Mouse (Mus musculus): ENCODE measurements around the gene Hrc. TPM values are rescaled to one million over a fixed set of nuclear protein-coding genes. Genes with fewer than 3 reads are reported as not detected.
A peak's percentile ranks its signal among the peaks of the same experiment; 100 is the strongest.

Hrc gene
- polyA plus RNA-seq, 1 experiment from 2014 or later, result not detected

DNA sequence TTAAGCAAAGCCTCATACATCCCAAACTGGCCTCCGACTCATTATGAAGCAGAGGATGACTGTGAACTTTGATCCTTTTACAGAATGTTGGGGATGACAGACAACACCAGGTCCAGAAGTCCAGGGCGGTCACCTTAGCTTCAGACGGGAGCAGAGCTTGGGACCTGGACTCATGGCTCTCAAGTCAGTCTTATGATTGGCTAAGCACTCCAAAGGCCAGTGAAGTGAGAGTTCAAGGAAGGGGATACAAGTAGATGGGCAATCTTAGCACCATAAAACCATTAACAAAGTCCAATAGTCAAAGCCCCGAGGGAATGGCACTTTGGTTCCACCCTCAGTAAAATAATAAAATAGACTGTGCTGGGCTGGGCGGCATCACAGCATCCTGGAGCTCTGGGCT, 12.0 kb upstream of the Hrc start:
- Histone ChIP-seq H3K36me3 (ENCODE audit: control insufficient read depth, insufficient read depth, low read length) (no peaks in the 10 kb centered on the region), H3K4me1 (ENCODE audit: control insufficient read depth, insufficient read depth, low read length) (no peaks in the 10 kb centered on the region), H3K27ac (replicated peaks; ENCODE audit: low read depth, low read length) (no peak overlapping the region), H3K4me3 (replicated peaks; ENCODE audit: low read depth, low read length) (no peak overlapping the region), H3K9me3 (ENCODE audit: control insufficient read depth, low read length) (no peaks in the 10 kb centered on the region), H3K27me3 (ENCODE audit: control insufficient read depth, insufficient read depth, low read length) (no peaks in the 10 kb centered on the region), H3K4me2 (ENCODE audit: low read length) (no peak overlapping the region), H3K9ac (replicated peaks; ENCODE audit: low read length) (no peak overlapping the region)
- no peak for DNase-seq
- ATAC-seq (ENCODE audit: low FRiP score, low TSS enrichment), result no peak
- WGBS, result 95% methylated on average over 5 of the region's 5 CpGs

DNA sequence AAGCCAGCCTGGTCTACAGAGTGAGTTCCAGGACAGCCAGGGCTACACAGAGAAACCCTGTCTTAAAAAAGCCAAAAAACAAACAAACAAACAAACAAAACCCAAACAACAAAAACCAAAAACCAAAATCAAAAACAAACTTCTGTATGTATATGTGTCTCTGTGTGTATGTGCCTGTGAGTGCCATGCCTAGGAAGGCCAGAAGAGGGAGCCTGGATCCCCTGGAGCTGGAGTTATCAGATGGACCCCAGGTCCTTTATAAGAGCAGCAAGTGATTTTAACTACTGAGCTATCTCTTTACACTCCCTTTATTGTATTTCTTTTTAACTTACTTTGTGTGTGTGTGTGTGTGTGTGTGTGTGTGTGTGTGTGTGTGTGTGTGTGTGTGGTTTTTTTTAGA, 9.3 kb upstream of the Hrc start:
- Histone ChIP-seq H3K27me3 (ENCODE audit: control insufficient read depth, insufficient read depth, low read length) (no peaks in the 10 kb centered on the region), H3K4me2 (ENCODE audit: low read length) (no peak overlapping the region), H3K9me3 (ENCODE audit: control insufficient read depth, low read length) (no peaks in the 10 kb centered on the region), H3K4me3 (replicated peaks; ENCODE audit: low read depth, low read length) (no peak overlapping the region), H3K4me1 (ENCODE audit: control insufficient read depth, insufficient read depth, low read length) (no peaks in the 10 kb centered on the region), H3K36me3 (ENCODE audit: control insufficient read depth, insufficient read depth, low read length) (no peaks in the 10 kb centered on the region), H3K27ac (replicated peaks; ENCODE audit: low read depth, low read length) (no peak overlapping the region), H3K9ac (replicated peaks; ENCODE audit: low read length) (no peak overlapping the region)
- DNase-seq (no peak), ATAC-seq (ENCODE audit: low FRiP score, low TSS enrichment) (no peak)

DNA sequence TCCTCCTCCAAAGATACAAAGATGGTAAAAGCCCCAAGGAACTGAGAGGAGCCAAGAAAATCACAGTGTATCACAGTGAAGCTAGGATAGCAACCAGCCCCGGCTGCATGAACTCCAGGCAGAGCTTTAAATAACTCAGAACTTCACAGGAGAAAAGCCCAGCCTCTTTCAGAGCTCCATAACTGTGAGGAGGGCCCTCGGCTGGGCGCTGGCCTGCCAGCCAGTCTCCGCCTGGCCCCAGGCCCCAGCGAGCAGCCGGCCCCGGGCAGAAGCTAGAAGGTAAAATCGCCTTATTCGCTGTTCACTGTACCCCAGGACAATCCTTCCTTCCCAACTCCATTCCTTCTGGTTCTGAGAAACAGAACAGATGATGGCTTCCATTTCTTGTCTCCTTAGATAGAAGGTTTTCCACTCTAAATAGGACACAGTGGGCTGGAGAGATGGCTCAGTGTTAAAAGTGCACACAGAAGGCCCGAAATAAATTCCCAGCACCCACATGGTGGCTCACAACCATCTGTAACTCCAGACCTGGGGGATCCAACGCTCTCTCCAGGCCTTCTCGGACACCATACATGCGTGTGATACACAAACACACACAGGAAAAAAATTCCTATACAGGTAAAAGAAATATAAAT, 6.1 kb upstream of the Hrc start:
- H3K9me3 ChIP-seq (ENCODE audit: control insufficient read depth, low read length), result no peaks in the 10 kb centered on the region
- 79% methylated on average over 13 of the region's 13 CpGs for WGBS
- no peak overlapping the region for H3K4me2 ChIP-seq (ENCODE audit: low read length)
- no peak for ATAC-seq (ENCODE audit: low FRiP score, low TSS enrichment)
- no peaks in the 10 kb centered on the region for H3K36me3 ChIP-seq (ENCODE audit: control insufficient read depth, insufficient read depth, low read length)
- no peaks in the 10 kb centered on the region for H3K27me3 ChIP-seq (ENCODE audit: control insufficient read depth, insufficient read depth, low read length)
- no peak overlapping the region for H3K27ac ChIP-seq (replicated peaks; ENCODE audit: low read depth, low read length)
- H3K4me3 ChIP-seq (replicated peaks; ENCODE audit: low read depth, low read length), result no peak overlapping the region
- no peak for DNase-seq
- no peaks in the 10 kb centered on the region for H3K4me1 ChIP-seq (ENCODE audit: control insufficient read depth, insufficient read depth, low read length)
- no peak overlapping the region for H3K9ac ChIP-seq (replicated peaks; ENCODE audit: low read length)

DNA sequence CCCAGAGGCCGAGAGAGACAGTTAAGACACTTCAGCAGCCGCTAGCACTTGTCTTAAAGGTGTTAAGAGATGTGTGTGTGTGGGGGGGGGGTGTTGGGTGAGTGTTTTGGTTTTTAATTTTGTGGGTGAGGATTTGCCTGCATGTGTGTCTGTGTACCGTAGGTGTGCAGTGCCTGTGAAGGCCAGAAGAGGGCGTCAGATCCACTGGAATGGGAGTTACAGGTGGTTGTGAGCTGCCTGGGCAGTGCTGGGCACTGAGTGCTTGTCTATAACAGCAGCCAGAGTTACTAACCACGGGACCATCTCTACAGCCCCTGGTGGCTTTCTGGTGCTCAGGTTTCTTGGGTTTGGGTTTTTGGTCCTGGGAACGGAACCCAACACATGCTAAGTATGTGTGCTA, 3.6 kb upstream of the Hrc start:
- ATAC-seq (ENCODE audit: low FRiP score, low TSS enrichment) (no peak), DNase-seq (no peak)
- Histone ChIP-seq H3K9ac (replicated peaks; ENCODE audit: low read length) (no peak overlapping the region), H3K4me1 (ENCODE audit: control insufficient read depth, insufficient read depth, low read length) (no peaks in the 10 kb centered on the region), H3K36me3 (ENCODE audit: control insufficient read depth, insufficient read depth, low read length) (no peaks in the 10 kb centered on the region), H3K27me3 (ENCODE audit: control insufficient read depth, insufficient read depth, low read length) (no peaks in the 10 kb centered on the region), H3K27ac (replicated peaks; ENCODE audit: low read depth, low read length) (no peak overlapping the region), H3K4me3 (replicated peaks; ENCODE audit: low read depth, low read length) (no peak overlapping the region), H3K4me2 (ENCODE audit: low read length) (no peak overlapping the region), H3K9me3 (ENCODE audit: control insufficient read depth, low read length) (no peaks in the 10 kb centered on the region)
- 85% methylated on average over 6 of the region's 6 CpGs for WGBS

DNA sequence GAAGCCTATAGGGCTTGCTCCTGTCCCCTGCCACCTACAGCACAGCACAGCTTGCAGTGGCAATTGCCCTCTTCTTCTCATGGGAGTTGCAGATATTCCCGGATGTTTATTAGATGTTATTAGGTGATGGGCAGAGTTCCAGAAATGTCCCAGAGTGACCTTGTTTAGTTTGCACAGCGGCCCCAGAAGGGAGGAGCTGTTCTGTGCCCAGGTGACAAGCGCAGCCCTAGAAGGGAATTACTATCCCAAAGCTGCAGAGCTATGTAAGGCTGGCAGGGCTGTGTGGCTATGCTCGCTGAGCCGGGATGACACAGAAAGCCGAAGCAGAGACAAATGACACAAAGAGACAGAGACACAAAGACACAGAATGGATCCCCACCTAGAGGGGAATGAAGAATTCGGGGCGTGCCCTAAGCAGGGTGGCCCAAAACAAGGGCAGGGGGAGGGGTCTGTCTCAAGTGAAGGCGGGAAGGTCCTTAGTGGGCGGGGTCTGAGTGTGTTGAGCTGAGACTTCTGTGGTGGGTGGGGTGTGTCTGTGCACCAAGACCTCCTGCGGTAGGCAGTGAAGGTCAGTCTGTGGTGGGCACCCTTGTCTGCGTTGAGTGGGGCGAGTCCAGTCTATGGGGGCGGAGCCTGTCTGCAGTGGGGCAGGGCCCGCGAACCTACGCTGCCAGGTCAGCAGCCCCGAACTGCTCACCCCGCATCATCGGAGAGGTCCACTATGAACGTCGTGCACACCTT, 2.2 kb upstream of the Hrc start:
- ATAC-seq (ENCODE audit: low FRiP score, low TSS enrichment) (peak; percentile 66), DNase-seq (peak; percentile 54)
- Histone ChIP-seq H3K4me2 (ENCODE audit: low read length) (peak overlapping the region; percentile 92), H3K4me1 (ENCODE audit: control insufficient read depth, insufficient read depth, low read length) (no peaks in the 10 kb centered on the region), H3K9ac (replicated peaks; ENCODE audit: low read length) (peak overlapping the region; percentile 55), H3K27ac (replicated peaks; ENCODE audit: low read depth, low read length) (no peak overlapping the region), H3K4me3 (replicated peaks; ENCODE audit: low read depth, low read length) (peak overlapping the region; percentile 51), H3K27me3 (ENCODE audit: control insufficient read depth, insufficient read depth, low read length) (no peaks in the 10 kb centered on the region; the same call in 1 of the 2 replicates), H3K9me3 (ENCODE audit: control insufficient read depth, low read length) (no peaks in the 10 kb centered on the region), H3K36me3 (ENCODE audit: control insufficient read depth, insufficient read depth, low read length) (no peaks in the 10 kb centered on the region)
- 3% methylated on average over 22 of the region's 22 CpGs for WGBS

DNA sequence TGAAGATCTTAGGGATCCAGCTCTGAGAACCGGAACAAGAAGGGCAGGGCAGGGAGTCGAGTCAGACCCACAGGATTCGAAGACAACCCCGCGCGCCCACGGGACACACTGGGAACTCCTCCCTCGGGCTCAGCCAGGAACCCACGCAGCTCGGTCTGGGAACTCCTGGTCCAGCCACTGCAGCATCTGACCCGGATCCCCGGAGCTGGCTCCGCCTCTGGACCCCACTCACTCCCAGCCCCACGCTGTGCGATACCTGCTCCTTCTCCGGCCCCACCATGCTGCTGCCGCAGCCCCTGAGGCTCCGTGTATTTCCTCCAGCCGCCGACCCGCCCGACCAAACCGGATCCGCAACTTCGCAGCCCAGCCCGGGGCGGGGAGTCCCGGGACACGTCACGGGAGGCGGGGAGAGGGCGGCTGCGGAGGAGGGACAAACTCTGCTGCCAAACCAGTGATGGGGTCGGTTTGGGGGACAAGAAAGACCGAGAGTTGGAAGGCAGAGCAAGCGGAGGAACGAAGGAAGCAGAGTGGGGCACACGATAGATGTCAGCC, 1.6 kb upstream of the Hrc start, which contains the start of gene Trpm4:
TSS of gene Trpm4 (minus strand) at position 350 of the 552 bp plus-strand sequence.
- Histone ChIP-seq H3K27me3 (ENCODE audit: control insufficient read depth, insufficient read depth, low read length) (peaks cover 3% of the 10 kb centered on the region; the same call in 1 of the 2 replicates), H3K27ac (replicated peaks; ENCODE audit: low read depth, low read length) (0 out of 2 replicates have a peak within 1 kb of the TSS, but pooled peaks have one; percentile 41), H3K9me3 (ENCODE audit: control insufficient read depth, low read length) (no peaks in the 10 kb centered on the region), H3K4me1 (ENCODE audit: control insufficient read depth, insufficient read depth, low read length) (peaks cover 5% of the 10 kb centered on the region; the same call in 1 of the 2 replicates), H3K4me2 (ENCODE audit: low read length) (peak within 1 kb of the TSS; percentile 92), H3K36me3 (ENCODE audit: control insufficient read depth, insufficient read depth, low read length) (no peaks in the 10 kb centered on the region), H3K9ac (replicated peaks; ENCODE audit: low read length) (peak within 1 kb of the TSS; percentile 55), H3K4me3 (replicated peaks; ENCODE audit: low read depth, low read length) (peak within 1 kb of the TSS; percentile 51)
- DNase-seq (peak; percentile 84), ATAC-seq (ENCODE audit: low FRiP score, low TSS enrichment) (peak; percentile 53; the same call in 1 of the 2 replicates)
- 0% methylated on average over 38 of the region's 38 CpGs for WGBS

DNA sequence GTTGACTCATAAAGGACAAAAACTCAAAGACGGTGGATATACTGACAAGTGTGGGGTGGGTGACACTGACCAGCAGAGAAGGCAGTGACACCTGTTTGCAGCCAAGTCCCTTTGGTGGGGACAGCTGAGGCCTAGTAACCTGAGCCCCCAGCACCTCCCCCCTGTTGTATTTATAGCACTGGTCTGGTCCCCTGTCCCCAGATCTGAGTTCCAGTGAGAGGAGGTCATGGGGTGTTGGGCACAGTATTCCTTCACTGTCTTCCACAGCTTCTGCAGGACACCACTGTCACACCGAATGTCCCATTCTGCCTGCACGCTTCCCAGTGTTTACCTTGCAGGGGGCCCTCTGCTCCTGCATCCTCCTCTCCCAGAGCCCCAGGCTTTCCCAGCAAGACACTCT, 485 bp upstream of the Hrc start:
- no peak overlapping the region for H3K9ac ChIP-seq (replicated peaks; ENCODE audit: low read length)
- no peak overlapping the region for H3K27ac ChIP-seq (replicated peaks; ENCODE audit: low read depth, low read length)
- no peak overlapping the region for H3K4me3 ChIP-seq (replicated peaks; ENCODE audit: low read depth, low read length)
- no peak overlapping the region for H3K4me2 ChIP-seq (ENCODE audit: low read length)
- H3K36me3 ChIP-seq (ENCODE audit: control insufficient read depth, insufficient read depth, low read length), result no peaks in the 10 kb centered on the region
- no peak for DNase-seq
- 22% methylated on average over 3 of the region's 3 CpGs for WGBS
- no peaks in the 10 kb centered on the region for H3K9me3 ChIP-seq (ENCODE audit: control insufficient read depth, low read length)
- peaks cover 3% of the 10 kb centered on the region; the same call in 1 of the 2 replicates for H3K27me3 ChIP-seq (ENCODE audit: control insufficient read depth, insufficient read depth, low read length)
- H3K4me1 ChIP-seq (ENCODE audit: control insufficient read depth, insufficient read depth, low read length), result peaks cover 16% of the 10 kb centered on the region
- ATAC-seq (ENCODE audit: low FRiP score, low TSS enrichment), result no peak

DNA sequence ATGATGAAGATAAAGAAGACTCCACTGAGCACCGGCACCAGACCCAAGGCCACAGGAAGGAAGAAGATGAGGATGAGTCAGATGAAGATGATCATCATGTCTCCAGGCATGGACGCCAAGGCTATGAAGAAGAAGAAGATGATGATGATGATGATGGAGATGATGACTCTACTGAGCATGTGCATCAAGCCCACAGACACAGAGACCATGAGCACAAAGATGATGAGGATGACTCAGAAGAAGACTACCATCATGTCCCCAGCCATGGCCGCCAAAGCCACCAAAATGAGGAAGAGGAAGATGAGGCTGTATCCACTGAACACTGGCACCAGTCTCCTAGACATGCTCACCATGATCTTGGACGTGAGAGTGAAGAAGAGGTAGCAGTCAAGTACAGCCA, 1.2 kb downstream of the Hrc start:
- Histone ChIP-seq H3K4me3 (replicated peaks; ENCODE audit: low read depth, low read length) (no peak overlapping the region), H3K36me3 (ENCODE audit: control insufficient read depth, insufficient read depth, low read length) (no peaks in the 10 kb centered on the region; the same call in 1 of the 2 replicates), H3K27ac (replicated peaks; ENCODE audit: low read depth, low read length) (no peak overlapping the region), H3K4me2 (ENCODE audit: low read length) (no peak overlapping the region), H3K27me3 (ENCODE audit: control insufficient read depth, insufficient read depth, low read length) (peaks cover 8% of the 10 kb centered on the region; the same call in 1 of the 2 replicates), H3K9me3 (ENCODE audit: control insufficient read depth, low read length) (no peaks in the 10 kb centered on the region), H3K4me1 (ENCODE audit: control insufficient read depth, insufficient read depth, low read length) (peaks cover 28% of the 10 kb centered on the region), H3K9ac (replicated peaks; ENCODE audit: low read length) (no peak overlapping the region)
- 94% methylated on average over 4 of the region's 4 CpGs for WGBS
- ATAC-seq (ENCODE audit: low FRiP score, low TSS enrichment) (no peak), DNase-seq (no peak)
